Mouse (Mus musculus) heart, postnatal 4 days (tissue): ENCODE results near the gene Leng9. TPM values are rescaled to one million over a fixed set of nuclear protein-coding genes. Genes with fewer than 3 reads are reported as not detected.

Experiments used
- DNase-seq: peaks from one replicate; pipeline ENCODE4 v3.0.0; 2021
- total RNA-seq, 2 experiments: library from RNA; stranded (reverse); gene quantifications; 2 replicates each; pipeline ENCODE4 v1.2.3; 2021

Leng9 gene
- total RNA-seq, 2 experiments from 2014 or later: 2.1 to 3.0 TPM

- DNase-seq: no peak
Measured at GRCm38 (mm10) chr7:4144046-4144445, 6.1 kb downstream of the Leng9 start.

GRCm38 (mm10) chr7:4143506-4143905, 6.7 kb downstream of the Leng9 start:
- DNase-seq: no peak

GRCm38 (mm10) chr7:4142796-4143445, 7.3 kb downstream of the Leng9 start:
- DNase-seq: no peak

DNA sequence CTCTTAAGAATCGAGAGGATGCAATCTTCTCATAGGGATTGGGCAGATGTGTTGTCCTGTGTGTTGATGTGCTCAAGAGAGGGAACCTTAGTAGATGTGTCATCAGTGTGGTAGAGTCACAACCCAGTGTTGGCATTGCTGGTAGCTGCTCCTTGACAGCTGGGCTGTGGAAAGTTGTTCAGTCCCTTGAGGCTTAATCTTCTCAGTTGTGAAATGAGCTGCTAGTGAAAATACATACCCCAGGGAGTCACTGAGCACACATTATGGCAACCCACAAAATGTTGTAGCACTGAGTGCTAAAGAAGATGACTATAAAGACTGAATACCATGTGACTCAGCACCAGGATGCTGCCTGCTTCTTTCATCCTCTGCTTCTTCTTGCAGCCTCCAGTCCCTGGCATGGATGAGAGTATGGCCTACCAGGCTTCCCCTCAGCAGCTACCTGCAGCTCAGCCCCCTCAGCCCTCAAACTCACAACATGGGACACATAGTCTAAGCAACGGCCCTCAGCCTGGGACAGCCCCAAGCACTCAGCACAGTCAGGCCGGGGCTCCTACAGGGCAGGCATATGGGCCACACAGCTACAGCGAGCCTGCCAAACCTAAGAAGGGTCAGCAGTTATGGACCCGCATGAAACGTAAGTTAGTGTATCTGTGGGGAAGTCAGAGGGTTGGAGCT, 8.4 kb downstream of the Leng9 start:
- no peak for DNase-seq

DNA sequence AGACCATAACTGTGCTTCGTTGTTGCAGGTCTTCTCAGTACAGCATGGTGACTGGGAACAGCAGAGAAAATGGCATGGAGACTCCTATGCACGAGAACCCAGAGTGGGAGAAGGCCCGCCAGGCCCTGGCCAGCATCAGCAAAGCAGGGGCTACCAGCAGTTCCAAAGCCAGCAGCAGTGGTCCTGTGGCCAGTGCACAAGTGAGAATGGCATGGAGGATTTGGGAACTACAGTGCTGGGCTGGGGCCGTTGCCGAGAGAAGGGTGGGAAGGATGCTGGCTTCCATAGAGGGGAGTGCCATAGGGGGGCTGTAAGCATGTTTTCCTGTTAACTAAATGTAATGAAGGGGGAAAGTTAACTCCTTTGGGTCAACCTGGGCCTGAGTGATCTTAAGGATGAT, 10.8 kb downstream of the Leng9 start:
- no peak for DNase-seq

DNA sequence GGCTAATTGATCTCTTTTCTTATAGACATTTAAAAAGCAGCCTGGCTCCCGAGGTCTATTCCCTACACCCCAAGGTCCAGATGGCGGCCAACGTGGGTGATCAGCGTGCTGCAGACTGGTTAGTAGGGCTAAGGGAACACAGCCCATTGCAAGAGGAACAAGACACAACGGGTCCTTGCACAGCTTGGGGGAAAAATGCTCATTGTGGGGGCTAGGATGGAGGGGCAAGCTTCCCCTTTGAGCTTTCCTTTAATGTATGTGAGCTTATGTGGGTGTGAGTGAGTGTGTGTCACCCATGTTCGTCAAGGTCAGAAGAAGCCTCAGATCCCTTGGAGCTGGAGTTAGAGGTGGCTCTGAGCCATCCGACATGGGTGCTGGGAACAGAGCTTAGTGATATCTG, 11.5 kb downstream of the Leng9 start:
- DNase-seq: no peak

DNA sequence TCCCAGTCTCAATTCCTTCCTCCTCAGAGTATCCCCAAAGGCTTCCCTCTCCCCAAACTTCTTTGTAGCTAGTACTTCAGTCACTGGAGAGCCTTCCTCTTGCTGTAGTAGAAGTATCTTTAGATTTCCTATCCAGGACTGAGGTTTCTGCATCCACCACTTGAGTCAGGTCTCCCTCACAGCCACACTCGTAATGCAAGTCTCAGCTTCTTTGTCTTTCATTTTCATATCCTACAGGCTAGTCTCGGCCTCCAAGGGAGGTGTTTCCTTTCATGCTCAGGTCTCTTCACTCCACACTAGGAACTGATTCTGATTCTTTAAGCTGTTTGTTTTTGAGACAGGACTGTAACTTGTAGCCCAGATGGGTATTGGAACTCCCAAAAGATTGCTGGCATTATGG, 12.0 kb downstream of the Leng9 start:
- no peak for DNase-seq

DNA sequence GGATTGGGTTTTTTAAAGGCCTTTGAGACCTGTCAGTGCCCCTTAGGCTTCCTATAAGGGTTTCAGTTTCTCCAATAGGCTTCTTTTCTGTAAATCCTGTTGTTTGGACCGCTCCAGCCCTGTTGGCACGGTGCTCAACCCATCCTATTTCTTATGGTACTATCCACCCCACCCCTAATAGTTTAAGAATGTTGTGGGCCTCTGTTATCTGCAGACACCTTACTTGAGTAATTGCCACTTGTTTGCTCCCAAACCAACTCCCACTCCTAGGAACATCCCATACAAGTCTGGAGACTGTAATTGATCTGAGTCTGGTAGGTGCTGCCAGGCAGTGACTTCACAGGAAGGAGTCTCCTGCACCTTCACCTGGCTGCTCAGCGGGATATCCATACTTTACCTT, 12.4 kb downstream of the Leng9 start:
- DNase-seq: no peak

DNA sequence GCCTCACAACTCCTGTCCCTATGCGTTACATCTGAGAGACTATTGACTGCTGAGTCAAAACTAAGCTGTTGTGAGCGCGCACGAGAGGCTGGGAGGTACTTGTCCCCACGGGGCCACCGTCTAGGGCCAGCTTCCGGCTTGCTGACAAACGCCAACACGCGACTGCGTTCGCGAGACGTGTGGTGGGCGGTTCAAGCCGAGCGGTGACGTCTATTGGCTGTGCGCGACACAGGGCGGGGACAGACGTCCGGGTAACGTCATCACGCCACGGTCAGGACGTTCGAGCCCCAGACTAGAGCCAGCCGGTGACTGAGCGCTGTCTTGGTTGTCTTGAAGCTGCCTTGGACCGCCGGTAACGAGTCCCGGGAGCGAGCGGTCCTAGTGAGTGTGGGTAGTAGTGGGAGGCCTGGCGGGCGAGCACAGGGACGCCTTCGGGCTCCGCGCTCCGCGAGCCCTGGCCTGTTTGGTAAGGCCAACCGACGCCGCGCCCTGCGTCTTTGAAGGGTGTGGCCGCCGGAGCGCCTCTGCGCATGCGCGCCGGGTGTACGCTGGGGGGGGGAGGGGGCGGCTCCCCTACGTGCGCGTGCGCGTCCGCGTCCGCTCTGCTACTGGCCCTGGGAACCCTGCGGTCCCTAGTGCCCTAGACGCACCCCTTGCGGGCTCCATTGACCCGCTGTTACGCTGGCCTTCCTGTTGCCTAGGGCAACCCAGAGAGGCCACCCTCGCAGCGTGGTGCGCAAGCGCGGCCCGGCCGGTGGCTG, 13.2 kb downstream of the Leng9 start, which contains the start of gene Leng8:
Gene Leng8, plus strand, starts transcription at position 269 of the 761 bp plus-strand sequence.
- DNase-seq: peak; percentile 98

DNA sequence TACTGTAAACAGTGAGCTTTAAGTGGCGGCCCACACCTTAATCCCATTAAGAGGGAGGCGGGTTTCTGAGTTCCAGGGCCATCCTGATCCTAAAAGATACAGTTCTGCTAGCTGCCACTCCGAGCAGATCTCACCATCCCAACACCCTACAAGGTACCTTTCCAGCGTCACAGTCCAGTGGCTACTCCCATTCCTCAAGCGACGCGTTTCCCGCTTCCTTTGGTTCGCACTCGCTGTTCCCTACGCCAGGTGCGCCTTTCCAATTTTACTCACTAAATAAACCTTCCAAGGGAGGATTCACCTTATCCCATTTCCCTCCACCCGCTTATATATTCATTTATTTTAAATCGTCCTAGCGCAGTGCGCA, 13.8 kb downstream of the Leng9 start:
- no peak for DNase-seq

GRCm38 (mm10) chr7:4134911-4135310, 15.3 kb downstream of the Leng9 start:
- DNase-seq: no peak

- DNase-seq: no peak
Measured at GRCm38 (mm10) chr7:4132998-4133397, 17.2 kb downstream of the Leng9 start.

DNA sequence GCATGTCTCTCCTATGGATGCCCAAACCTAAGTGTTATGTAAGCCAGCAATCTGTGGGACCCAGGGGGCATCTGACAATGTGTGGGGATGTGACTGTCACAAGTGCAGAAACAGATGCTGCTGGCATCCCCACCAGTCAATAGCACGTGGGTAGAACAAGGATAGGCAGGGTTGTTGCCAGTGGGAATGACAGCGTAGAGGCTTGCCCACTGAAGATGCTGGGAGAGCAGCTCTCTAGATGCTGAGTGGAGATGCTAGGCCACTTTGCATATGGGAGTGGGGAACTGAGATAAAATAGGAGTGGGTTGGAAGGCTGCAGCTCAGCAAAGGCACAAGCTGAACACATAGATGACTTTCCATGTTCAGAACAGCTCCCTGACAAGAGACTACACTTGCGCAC, 17.6 kb downstream of the Leng9 start:
- no peak for DNase-seq

GRCm38 (mm10) chr7:4131964-4132363, 18.2 kb downstream of the Leng9 start:
- no peak for DNase-seq

DNA sequence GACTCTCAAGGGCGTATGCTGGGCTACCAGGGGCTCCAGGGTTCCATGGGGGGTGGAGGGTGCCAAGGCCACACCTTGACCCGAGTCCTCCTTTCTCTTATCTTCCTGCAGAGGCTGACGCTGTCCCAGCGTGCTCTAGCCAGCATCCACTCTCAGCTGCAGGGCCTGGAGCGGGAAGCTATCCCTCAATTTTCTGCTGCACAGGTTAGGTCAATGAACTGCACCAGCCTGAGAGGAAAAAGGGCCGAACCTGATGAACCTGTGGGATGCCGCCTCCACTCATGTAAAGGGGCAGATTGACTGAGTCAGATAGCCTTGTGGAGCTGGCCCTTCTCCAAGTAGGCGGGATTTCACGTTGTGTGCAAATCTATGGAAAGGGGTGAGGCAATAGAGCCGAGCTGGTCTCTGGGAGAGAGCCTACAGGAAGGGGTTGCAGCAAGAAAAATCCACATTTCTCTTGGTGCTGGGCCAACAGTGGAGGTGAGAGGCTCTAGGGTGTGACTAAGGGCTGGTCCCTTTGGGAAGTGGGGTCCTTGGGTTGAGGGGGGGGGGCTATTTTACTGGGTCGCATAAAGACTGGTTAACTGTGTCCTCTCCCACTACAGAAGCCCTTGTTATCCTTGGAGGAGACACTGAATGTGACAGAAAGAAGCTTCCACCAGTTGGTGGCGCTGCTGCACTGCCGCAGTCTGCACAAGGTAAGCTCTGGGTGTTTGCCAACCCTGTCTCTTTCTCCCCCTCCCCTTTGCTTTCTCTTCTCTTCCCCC, 19.3 kb downstream of the Leng9 start:
- peak; percentile 88 for DNase-seq

- DNase-seq: peak; percentile 70
Measured at GRCm38 (mm10) chr7:4128860-4129259, 21.3 kb downstream of the Leng9 start.

GRCm38 (mm10) chr7:4127894-4128293, 22.3 kb downstream of the Leng9 start:
- no peak for DNase-seq

DNA sequence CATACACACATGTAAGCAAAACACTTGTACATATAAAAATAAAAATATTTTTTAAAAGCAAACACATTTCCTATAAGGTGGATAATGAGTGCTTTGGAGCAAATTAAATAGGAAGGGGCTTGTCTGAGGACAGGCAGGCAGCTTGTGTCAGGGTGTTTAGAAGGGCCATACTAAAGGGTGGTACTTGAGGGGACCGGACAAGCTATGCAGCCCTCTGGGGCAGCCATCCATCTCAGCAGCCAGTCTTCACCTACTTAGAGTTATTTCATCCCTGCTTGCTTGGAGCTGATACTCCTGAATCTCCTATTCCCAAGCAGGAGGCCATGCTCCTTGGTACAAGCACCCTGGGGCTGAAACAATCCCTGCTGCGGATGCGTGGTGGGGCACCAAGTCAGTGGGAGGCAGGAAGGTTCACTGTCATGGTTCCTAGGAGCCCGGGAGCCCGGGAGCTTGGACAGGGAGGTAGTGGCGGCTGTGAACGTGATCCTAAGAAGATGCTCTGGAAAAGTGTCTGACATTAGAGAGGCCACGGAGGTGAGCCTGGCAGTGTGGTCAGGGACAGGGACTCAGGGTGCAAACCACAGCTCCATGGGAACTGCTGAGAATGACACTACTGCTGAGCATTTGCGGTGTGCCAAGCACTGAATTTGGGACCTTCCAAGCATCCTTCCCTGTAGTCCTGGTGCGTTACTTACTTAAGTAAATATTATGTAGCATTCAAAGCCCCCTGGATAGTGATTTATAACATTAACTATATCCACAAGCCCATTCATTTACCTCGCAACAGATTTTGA, 23.0 kb downstream of the Leng9 start:
- no peak for DNase-seq

- no peak for DNase-seq
Measured at GRCm38 (mm10) chr7:4125306-4125705, 24.9 kb downstream of the Leng9 start.

GRCm38 (mm10) chr7:4124856-4125255, 25.3 kb downstream of the Leng9 start:
- no peak for DNase-seq

DNA sequence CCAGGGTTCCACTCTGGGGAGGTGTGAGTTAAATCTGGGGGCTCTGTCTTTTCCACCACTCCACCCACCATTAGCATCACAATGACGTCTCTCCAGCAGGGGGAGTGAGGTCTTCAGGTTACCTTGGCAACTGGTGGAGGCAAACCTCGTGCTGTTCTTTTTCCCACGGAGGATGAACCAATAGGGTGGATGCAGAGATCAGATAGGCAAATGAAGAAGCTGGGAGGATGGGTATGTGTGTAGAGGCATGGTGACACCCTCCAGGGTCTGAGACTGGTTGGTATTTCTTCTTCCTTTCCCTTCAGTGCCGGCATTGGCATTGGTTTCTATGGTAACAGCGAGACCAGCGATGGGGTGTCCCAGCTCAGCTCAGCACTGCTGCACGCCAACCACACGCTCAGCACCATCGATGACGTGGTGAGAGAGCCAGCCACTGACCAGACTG, 25.8 kb downstream of the Leng9 start:
- DNase-seq: peak; percentile 51

DNA sequence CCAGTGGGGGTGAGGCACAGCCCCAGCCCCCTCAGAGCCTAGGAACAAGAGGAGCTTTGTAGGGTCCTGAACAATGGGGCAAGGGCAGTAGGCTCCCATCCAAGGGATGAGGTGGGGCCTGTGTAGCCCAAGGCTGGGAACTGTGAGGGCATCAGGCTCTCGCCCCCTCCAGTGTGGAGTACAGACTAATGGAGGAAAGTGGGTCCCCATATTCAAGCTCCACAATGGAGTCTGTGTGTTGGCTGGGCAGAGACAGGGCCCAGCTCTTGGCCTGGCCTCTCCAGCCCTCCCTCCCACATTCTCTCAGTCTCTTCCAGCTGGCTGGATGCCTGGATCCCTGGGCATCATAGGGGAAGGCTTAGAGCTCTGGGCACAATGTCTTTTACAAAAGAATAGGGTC, 26.4 kb downstream of the Leng9 start:
- DNase-seq: peak; percentile 77
